Mouse (Mus musculus) urinary bladder, postnatal 25 days (tissue): ENCODE results near the gene Syndig1l.

ENCODE experiments used
- DNase-seq: peaks from one replicate; pipeline ENCODE4 v3.0.0; 2022; ENCODE audit warnings: low spot score

The Syndig1l gene

GRCm38 (mm10) chr12:84698319-84699081 is at the start of gene Syndig1l:
Gene Syndig1l, minus strand, starts transcription at chr12:84698831.
- peak; percentile 74 for DNase-seq

- DNase-seq, result no peak
Observed at GRCm38 (mm10) chr12:84748134-84748533, 49.5 kb upstream of the Syndig1l start.

- no peak for DNase-seq
Observed at GRCm38 (mm10) chr12:84745700-84746099, 47.1 kb upstream of the Syndig1l start.

GRCm38 (mm10) chr12:84743496-84743895 is 44.9 kb upstream of the Syndig1l start:
- DNase-seq, result no peak

GRCm38 (mm10) chr12:84733366-84733765 is 34.7 kb upstream of the Syndig1l start:
- no peak for DNase-seq

- DNase-seq, result no peak
Observed at GRCm38 (mm10) chr12:84728421-84728820, 29.8 kb upstream of the Syndig1l start.

- no peak for DNase-seq
Observed at GRCm38 (mm10) chr12:84727434-84727833, 28.8 kb upstream of the Syndig1l start.

GRCm38 (mm10) chr12:84726986-84727385 is 28.4 kb upstream of the Syndig1l start:
- no peak for DNase-seq

- no peak for DNase-seq
Observed at GRCm38 (mm10) chr12:84726391-84726790, 27.8 kb upstream of the Syndig1l start.

GRCm38 (mm10) chr12:84718462-84719244 is 20.0 kb upstream of the Syndig1l start:
- DNase-seq, result no peak

GRCm38 (mm10) chr12:84714578-84714977 is 15.9 kb upstream of the Syndig1l start:
- no peak for DNase-seq

- peak; percentile 3 for DNase-seq
Observed at GRCm38 (mm10) chr12:84709842-84710439, 11.3 kb upstream of the Syndig1l start.

- no peak for DNase-seq
Observed at GRCm38 (mm10) chr12:84707804-84708203, 9.2 kb upstream of the Syndig1l start.

GRCm38 (mm10) chr12:84706886-84707285 is 8.3 kb upstream of the Syndig1l start:
- DNase-seq, result no peak

GRCm38 (mm10) chr12:84702586-84702985 is 4.0 kb upstream of the Syndig1l start:
- DNase-seq, result no peak

GRCm38 (mm10) chr12:84692141-84692540 is 6.5 kb downstream of the Syndig1l start:
- DNase-seq, result no peak

- DNase-seq, result no peak
Observed at GRCm38 (mm10) chr12:84691347-84691746, 7.3 kb downstream of the Syndig1l start.

GRCm38 (mm10) chr12:84689051-84689450 is 9.6 kb downstream of the Syndig1l start:
- no peak for DNase-seq

GRCm38 (mm10) chr12:84687531-84687930 is 11.1 kb downstream of the Syndig1l start:
- DNase-seq, result no peak

- no peak for DNase-seq
Observed at GRCm38 (mm10) chr12:84686176-84686575, 12.5 kb downstream of the Syndig1l start.

GRCm38 (mm10) chr12:84684569-84684968 is 14.1 kb downstream of the Syndig1l start:
- no peak for DNase-seq

- no peak for DNase-seq
Observed at GRCm38 (mm10) chr12:84676011-84676410, 22.6 kb downstream of the Syndig1l start.
